Mouse (Mus musculus) neural tube, embryonic 11.5 days (tissue): ENCODE measurements at regions not wholly inside any gene's neighbourhood (a gene's known extent, or its start where the extent isn't known, plus 50 kb on each side); places are given as distances from the start of the nearest gene placed in this dataset.

Source experiments
- ATAC-seq: fragments of 200-750 bp; cut with Nextera tagmentation; 2 replicates; pipeline ENCODE4 v1.8.0; 2017; ENCODE audit warnings: moderate number of reproducible peaks, mild to moderate bottlenecking, moderate TSS enrichment, moderate library complexity; ENCODE audit not compliant: insufficient read depth, low FRiP score, low TSS enrichment
- DNase-seq: peaks from one replicate; pipeline ENCODE4 v3.0.0-alpha.2; 2015; ENCODE audit warnings: low spot score
- H3K27ac ChIP-seq: fragments of 300-500 bp; sonication (generic); 2 replicates; pipeline ENCODE4 v1.5.1; 2014; ENCODE audit warnings: low read depth, mild to moderate bottlenecking, low read length
- H3K27me3 ChIP-seq: fragments of 300-500 bp; sonication (generic); 2 replicates; pipeline ENCODE4 v1.6.1; 2014; ENCODE audit warnings: mild to moderate bottlenecking, low read length, mixed read lengths; ENCODE audit not compliant: control insufficient read depth, insufficient read depth
- H3K36me3 ChIP-seq: fragments of 300-500 bp; sonication (generic); 2 replicates; pipeline ENCODE4 v1.6.1; 2014; ENCODE audit warnings: mild to moderate bottlenecking, low read length, moderate library complexity, mixed read lengths; ENCODE audit not compliant: control insufficient read depth, insufficient read depth
- H3K4me1 ChIP-seq: fragments of 300-500 bp; sonication (generic); 2 replicates; pipeline ENCODE4 v1.6.1; 2014; ENCODE audit warnings: low read length, mixed read lengths; ENCODE audit not compliant: control insufficient read depth, insufficient read depth
- H3K4me2 ChIP-seq: fragments of 300-500 bp; sonication (generic); 2 replicates; pipeline ENCODE4 v1.6.1; 2014; ENCODE audit warnings: low read depth, mild to moderate bottlenecking, moderate library complexity
- H3K4me3 ChIP-seq: fragments of 300-500 bp; sonication (generic); 2 replicates; pipeline ENCODE4 v1.5.1; 2014; ENCODE audit warnings: low read depth, low read length
- H3K9ac ChIP-seq: fragments of 300-500 bp; sonication (generic); 2 replicates; pipeline ENCODE4 v1.6.1; 2014; ENCODE audit warnings: mild to moderate bottlenecking, low read length
- H3K9me3 ChIP-seq: fragments of 300-500 bp; sonication (generic); 2 replicates; pipeline ENCODE4 v1.6.1; 2016; ENCODE audit warnings: low read length; ENCODE audit not compliant: control insufficient read depth
- WGBS: fragments of 180-500 bp; shearing (Covaris S2); extraction: QIAGEN DNeasy Blood & Tissue Kit; methylation state at CpG from one replicate; pipeline ENCODE4 v1.1.7; 2014; 5-methylcytosine and 5-hydroxymethylcytosine counted together

DNA sequence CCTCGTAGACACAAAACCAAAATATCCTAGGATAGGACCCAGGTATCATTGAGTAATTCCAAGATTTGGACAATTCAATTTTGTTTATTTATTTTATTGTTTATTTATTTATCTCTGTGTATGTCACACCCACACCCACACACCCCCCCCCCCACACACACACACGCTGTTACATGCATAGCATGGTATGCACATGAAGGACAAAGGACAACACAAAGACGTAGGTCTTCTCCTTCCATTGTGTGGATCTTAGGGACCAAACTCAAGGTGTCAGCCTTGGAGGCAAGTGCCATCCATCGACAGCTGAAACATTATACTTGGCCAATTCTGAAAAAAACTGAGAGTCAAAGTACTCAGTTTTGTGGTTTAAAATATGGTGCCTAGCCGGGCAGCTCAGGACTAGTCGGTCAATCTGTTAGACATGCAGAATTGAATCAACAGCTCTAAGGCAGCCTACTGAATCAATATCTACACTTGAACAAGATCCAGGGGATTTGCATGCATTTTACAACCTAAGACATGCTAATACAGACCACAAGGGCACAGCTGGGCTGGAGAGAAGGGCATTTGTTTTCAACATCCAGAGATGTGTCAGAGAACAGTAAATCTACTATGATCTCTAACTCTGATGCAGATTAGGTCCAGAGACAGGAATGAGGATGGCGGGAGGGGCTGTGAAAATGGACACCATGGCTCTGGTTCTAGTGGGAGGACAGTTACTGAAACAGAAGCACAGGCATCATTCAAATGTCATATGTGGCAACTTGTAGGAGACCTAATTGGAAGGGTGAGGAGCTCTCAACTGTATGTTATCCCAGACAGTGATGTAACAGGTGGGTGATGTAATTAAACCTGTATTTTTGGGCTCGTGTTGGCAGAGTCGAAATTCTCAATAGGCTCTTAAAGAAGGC, 143.9 kb upstream of the Adgrl2 start:
- ATAC-seq (no peak), DNase-seq (no peak)
- Histone ChIP-seq H3K9me3 (no peaks in the 10 kb centered on the region), H3K9ac (no peak overlapping the region), H3K4me2 (no peak overlapping the region), H3K36me3 (no peaks in the 10 kb centered on the region), H3K27ac (no peak overlapping the region), H3K27me3 (no peaks in the 10 kb centered on the region), H3K4me1 (no peaks in the 10 kb centered on the region), H3K4me3 (no peak overlapping the region)
- 85% methylated on average over 9 of the region's 9 CpGs for WGBS

DNA sequence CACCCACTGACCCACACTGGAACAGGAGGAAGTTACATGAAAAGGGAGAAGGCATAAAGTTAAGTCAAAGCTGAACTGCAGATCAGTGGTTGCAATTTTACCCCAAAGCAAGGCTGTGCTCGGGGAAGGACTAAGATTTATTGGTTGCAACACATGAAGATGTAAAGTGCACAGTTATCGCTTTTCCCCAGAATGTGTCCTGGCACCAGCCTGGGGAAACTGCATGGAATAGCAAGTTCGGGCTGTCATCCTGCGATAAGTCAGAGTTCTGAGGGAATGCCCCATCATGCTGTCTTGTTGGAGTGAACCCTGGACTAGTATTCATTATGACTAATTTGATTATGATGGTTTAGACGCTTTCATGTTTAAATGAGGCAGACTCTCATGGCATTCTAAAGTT, 128.5 kb upstream of the Adgrl2 start:
- no peak overlapping the region for H3K4me2 ChIP-seq
- no peaks in the 10 kb centered on the region for H3K9me3 ChIP-seq
- H3K27me3 ChIP-seq = no peaks in the 10 kb centered on the region
- no peak for ATAC-seq
- H3K27ac ChIP-seq = no peak overlapping the region
- 87% methylated on average over 5 of the region's 5 CpGs for WGBS
- no peaks in the 10 kb centered on the region for H3K36me3 ChIP-seq
- H3K4me1 ChIP-seq = no peaks in the 10 kb centered on the region
- H3K9ac ChIP-seq = no peak overlapping the region
- no peak for DNase-seq
- H3K4me3 ChIP-seq = no peak overlapping the region

DNA sequence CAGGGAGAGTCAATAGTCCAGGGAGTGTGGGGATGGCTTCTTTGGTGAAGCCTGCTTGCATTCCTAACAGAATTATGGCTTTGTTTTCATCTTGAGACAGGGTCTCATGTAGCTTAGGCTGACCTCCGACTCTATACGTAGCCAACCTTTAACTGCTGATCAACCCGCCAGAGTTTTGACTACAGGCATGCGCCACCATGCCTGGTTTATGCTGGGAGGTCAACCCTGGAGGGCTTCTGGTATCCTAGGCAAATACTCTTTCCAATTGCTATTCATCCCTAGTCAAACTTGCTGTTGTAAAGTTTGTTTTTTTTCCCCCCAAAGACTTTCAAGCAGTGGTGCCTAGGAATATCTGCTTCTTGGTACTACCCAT, 127.3 kb upstream of the Adgrl2 start:
- Histone ChIP-seq H3K4me2 (no peak overlapping the region), H3K36me3 (no peaks in the 10 kb centered on the region), H3K27ac (no peak overlapping the region), H3K9ac (no peak overlapping the region), H3K9me3 (no peaks in the 10 kb centered on the region), H3K27me3 (no peaks in the 10 kb centered on the region), H3K4me3 (no peak overlapping the region), H3K4me1 (no peaks in the 10 kb centered on the region)
- DNase-seq (no peak), ATAC-seq (no peak)
- WGBS = 78% methylated on average over 4 of the region's 4 CpGs

- Histone ChIP-seq H3K27me3 (no peaks in the 10 kb centered on the region), H3K27ac (no peak overlapping the region), H3K4me1 (no peaks in the 10 kb centered on the region), H3K4me3 (no peak overlapping the region), H3K9ac (no peak overlapping the region), H3K9me3 (no peaks in the 10 kb centered on the region), H3K36me3 (no peaks in the 10 kb centered on the region), H3K4me2 (no peak overlapping the region)
- 74% methylated on average over 6 of the region's 6 CpGs for WGBS
- ATAC-seq (no peak), DNase-seq (no peak)
These were observed 126.8 kb upstream of the Adgrl2 start for GRCm38 (mm10) chr3:149117018-149117683.

- no peaks in the 10 kb centered on the region for H3K9me3 ChIP-seq
- H3K9ac ChIP-seq = no peak overlapping the region
- H3K27ac ChIP-seq = no peak overlapping the region
- WGBS = 90% methylated on average over 11 of the region's 11 CpGs
- H3K27me3 ChIP-seq = no peaks in the 10 kb centered on the region
- no peak overlapping the region for H3K4me2 ChIP-seq
- ATAC-seq (no peak), DNase-seq (no peak)
- no peaks in the 10 kb centered on the region for H3K36me3 ChIP-seq
- no peak overlapping the region for H3K4me3 ChIP-seq
- no peaks in the 10 kb centered on the region for H3K4me1 ChIP-seq
These were observed 126.2 kb upstream of the Adgrl2 start for GRCm38 (mm10) chr3:149116604-149117003.

- H3K27me3 ChIP-seq = no peaks in the 10 kb centered on the region
- no peaks in the 10 kb centered on the region for H3K36me3 ChIP-seq
- DNase-seq = no peak
- H3K4me1 ChIP-seq = no peaks in the 10 kb centered on the region
- H3K4me2 ChIP-seq = no peak overlapping the region
- no peak overlapping the region for H3K9ac ChIP-seq
- H3K27ac ChIP-seq = no peak overlapping the region
- ATAC-seq = no peak
- no peak overlapping the region for H3K4me3 ChIP-seq
- 90% methylated on average over 12 of the region's 12 CpGs for WGBS
- no peaks in the 10 kb centered on the region for H3K9me3 ChIP-seq
These were observed 125.5 kb upstream of the Adgrl2 start for GRCm38 (mm10) chr3:149115901-149116300.

DNA sequence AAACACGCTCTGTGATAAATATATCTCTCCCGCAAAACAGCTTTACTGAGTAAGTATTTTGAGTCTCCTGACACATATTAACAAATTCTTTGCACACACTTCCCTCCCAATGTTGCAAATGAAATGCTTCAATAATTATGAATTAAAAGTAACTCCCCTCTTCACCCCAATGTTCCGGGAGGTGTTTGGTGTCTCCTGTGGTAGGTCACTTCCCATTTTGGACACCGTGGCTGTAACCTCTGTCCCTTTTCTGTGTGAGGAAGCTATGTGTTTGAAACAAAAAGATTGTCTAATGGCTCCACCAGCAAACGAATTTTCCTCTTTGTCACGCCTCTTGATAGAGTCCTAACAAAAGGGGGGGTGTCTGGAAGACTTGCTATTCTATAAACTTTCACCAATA, 122.5 kb upstream of the Adgrl2 start:
- Histone ChIP-seq H3K36me3 (no peaks in the 10 kb centered on the region), H3K27me3 (no peaks in the 10 kb centered on the region), H3K4me3 (no peak overlapping the region), H3K9me3 (no peaks in the 10 kb centered on the region), H3K4me2 (no peak overlapping the region), H3K27ac (no peak overlapping the region), H3K4me1 (no peaks in the 10 kb centered on the region), H3K9ac (no peak overlapping the region)
- 86% methylated on average over 6 of the region's 6 CpGs for WGBS
- ATAC-seq = no peak
- DNase-seq = no peak

GRCm38 (mm10) chr3:149111529-149112439, 121.4 kb upstream of the Adgrl2 start:
- H3K9me3 ChIP-seq = no peaks in the 10 kb centered on the region
- no peaks in the 10 kb centered on the region for H3K4me1 ChIP-seq
- no peaks in the 10 kb centered on the region for H3K36me3 ChIP-seq
- no peaks in the 10 kb centered on the region for H3K27me3 ChIP-seq
- no peak overlapping the region for H3K4me3 ChIP-seq
- DNase-seq = no peak
- no peak overlapping the region for H3K9ac ChIP-seq
- 57% methylated on average over 19 of the region's 19 CpGs for WGBS
- H3K4me2 ChIP-seq = no peak overlapping the region
- no peak overlapping the region for H3K27ac ChIP-seq
- no peak for ATAC-seq
